Mouse (Mus musculus): ENCODE results near the gene Pde6h.

- TF ChIP-seq CTCF (IDR thresholded peaks at IDR 0.05; ENCODE audit: low read depth) (no peak), EP300 (optimal IDR thresholded peaks at IDR 0.05) (no peak)
Measured at GRCm38 (mm10) chr6:136927626-136928025, 4.0 kb downstream of the Pde6h start.
